ENCODE assay signal across 8 mouse cellular contexts in the genomic region with DNA sequence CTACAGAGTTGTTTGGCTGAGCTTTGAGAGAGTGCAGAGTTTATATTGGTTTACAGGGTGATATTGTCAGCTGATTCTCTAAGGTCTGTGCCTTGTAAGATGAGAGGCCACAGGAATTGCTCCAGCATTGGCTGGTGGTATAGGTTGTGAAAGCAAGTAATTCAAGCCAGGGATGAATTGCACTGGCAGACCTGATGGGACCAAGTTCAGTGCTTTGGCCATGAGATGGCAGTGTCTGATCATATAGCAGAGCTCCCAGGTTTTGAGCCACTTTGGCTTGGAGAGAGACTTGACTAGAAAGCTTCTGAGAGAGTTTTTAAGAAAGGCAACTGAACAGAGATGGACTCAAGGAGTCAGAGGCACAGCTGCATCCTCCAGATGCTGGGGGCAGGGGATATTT.
A peak's percentile ranks its signal among the peaks of the same experiment; 100 is the strongest.
DNase-seq lines count a peak whose midpoint lies in the region; TF ChIP-seq lines count a peak whose summit lies in the region.

No protein-coding gene starts in this region.

- intact Hi-C loops in heart, postnatal 25 days (cut with DNase I) = loop anchor here (1.0 to 5.0 kb wide), 2 partner anchors 69 to 86 kb away; no protein-coding TSS in a partner anchor

- TF ChIP-seq CTCF in brain, embryonic 14.5 days (IDR thresholded peaks at IDR 0.05; ENCODE audit: borderline replicate concordance, extremely low read depth, insufficient read depth, insufficient read length) = peak; percentile 50; the same call in 1 of the 2 replicates

- peak; percentile 90 for DNase-seq in heart, adult 11 months
- no peak for DNase-seq in heart, postnatal 25 days (ENCODE audit: low spot score)
- peak; percentile 26 for DNase-seq in brain, embryonic 14.5 days (ENCODE audit: low read depth)
- DNase-seq in frontal cortex, adult 2 months (ENCODE audit: extremely low spot score in 1 of 2, low spot score in 1 of 2) = peak; percentile 38 to 82
- peak; percentile 6 for DNase-seq in kidney, adult 11 months
- DNase-seq in left cerebral cortex, adult 9 months (ENCODE audit: low spot score in 2 of 2) = peak; percentile 35 to 75
- peak; percentile 49 for DNase-seq in ovary, postnatal 14 days (ENCODE audit: low spot score)
- DNase-seq in c-Kit-positive CD71-positive TER-119-positive erythroid progenitor cells, embryonic 14.5 days (ENCODE audit: low spot score) = no peak

- no peak for TF ChIP-seq POLR2A in brain, embryonic 14.5 days (IDR thresholded peaks at IDR 0.05; ENCODE audit: borderline replicate concordance, extremely low read depth, insufficient read depth, insufficient read length, poor library complexity, severe bottlenecking)

Comparison
In these comparisons a context has a peak if more than half of its experiments do, and no peak if none do; other contexts are left out.
1. DNase-seq: peak in heart, adult 11 months (single experiment), brain, embryonic 14.5 days (single experiment), frontal cortex, adult 2 months (2 of 2), kidney, adult 11 months (single experiment), left cerebral cortex, adult 9 months (2 of 2) and ovary, postnatal 14 days (single experiment); none in heart, postnatal 25 days (single experiment) and c-Kit-positive CD71-positive TER-119-positive erythroid progenitor cells, embryonic 14.5 days (single experiment).